Mouse (Mus musculus) forebrain, embryonic 12.5 days (tissue): Measurements from ENCODE around the gene Sec11a. TPM values are rescaled to one million over a fixed set of nuclear protein-coding genes. Genes with fewer than 3 reads are reported as not detected.

ENCODE experiments used
- ATAC-seq: fragments of 200-750 bp; cut with Nextera tagmentation; 2 replicates; pipeline ENCODE4 v1.8.0; 2017; ENCODE audit warnings: moderate TSS enrichment; ENCODE audit not compliant: low FRiP score
- H3K27ac ChIP-seq: fragments of 300-500 bp; sonication (generic); 2 replicates; pipeline ENCODE4 v1.5.1; 2016; ENCODE audit warnings: mild to moderate bottlenecking
- H3K27me3 ChIP-seq: fragments of 300-500 bp; sonication (generic); 2 replicates; pipeline ENCODE4 v1.6.1; 2016; ENCODE audit warnings: mild to moderate bottlenecking
- H3K36me3 ChIP-seq: fragments of 300-500 bp; sonication (generic); replicated peaks from 2 replicates; pipeline ENCODE4 v1.6.1; 2016; ENCODE audit warnings: mild to moderate bottlenecking
- H3K4me1 ChIP-seq: fragments of 300-500 bp; sonication (generic); 2 replicates; pipeline ENCODE4 v1.6.1; 2016
- H3K4me2 ChIP-seq: fragments of 300-500 bp; sonication (generic); 2 replicates; pipeline ENCODE4 v1.6.1; 2016; ENCODE audit warnings: mild to moderate bottlenecking, moderate library complexity
- H3K4me3 ChIP-seq: fragments of 300-500 bp; sonication (generic); replicated peaks from 2 replicates; pipeline ENCODE4 v1.5.1; 2016; ENCODE audit warnings: mild to moderate bottlenecking
- H3K9ac ChIP-seq: fragments of 300-500 bp; sonication (generic); 2 replicates; pipeline ENCODE4 v1.6.1; 2016; ENCODE audit warnings: mild to moderate bottlenecking
- H3K9me3 ChIP-seq: fragments of 300-500 bp; sonication (generic); 2 replicates; pipeline ENCODE4 v1.6.1; 2016
- WGBS: fragments of 180-500 bp; shearing (Covaris S2); methylation state at CpG from one replicate; pipeline ENCODE4 v1.1.7; 2016; 5-methylcytosine and 5-hydroxymethylcytosine counted together
- polyA plus RNA-seq: library from polyadenylated mRNA; unstranded; fragments of >200 nt; fragmentation: Nextera tagmentation; extraction: Ambion mirVana; gene quantifications from 2 replicates; pipeline ENCODE4 v1.2.1, GENCODE M21; 2016

Sec11a gene
- polyA plus RNA-seq, 1 experiment from 2014 or later: 169 TPM

GRCm38 (mm10) chr7:80889021-80889511, 58.5 kb downstream of the Sec11a start:
- no peak overlapping the region; the same call in 1 of the 2 replicates for H3K4me2 ChIP-seq
- H3K36me3 ChIP-seq: peaks cover 41% of the 10 kb centered on the region
- H3K4me1 ChIP-seq: peaks cover 12% of the 10 kb centered on the region
- H3K27me3 ChIP-seq: no peaks in the 10 kb centered on the region
- peak overlapping the region; percentile 80 for H3K27ac ChIP-seq
- H3K9ac ChIP-seq: 0 out of 2 replicates have a peak overlapping the region, but pooled peaks have one; percentile 25
- ATAC-seq: peak; percentile 76
- H3K9me3 ChIP-seq: no peaks in the 10 kb centered on the region
- 42% methylated on average over 9 of the region's 9 CpGs for WGBS
- H3K4me3 ChIP-seq: no peak overlapping the region

GRCm38 (mm10) chr7:80888595-80888994, 59.0 kb downstream of the Sec11a start:
- H3K4me2 ChIP-seq: no peak overlapping the region
- H3K9ac ChIP-seq: no peak overlapping the region
- H3K4me3 ChIP-seq: no peak overlapping the region
- peaks cover 36% of the 10 kb centered on the region for H3K36me3 ChIP-seq
- H3K27me3 ChIP-seq: no peaks in the 10 kb centered on the region
- H3K27ac ChIP-seq: peak overlapping the region; percentile 80
- no peaks in the 10 kb centered on the region for H3K9me3 ChIP-seq
- WGBS: 85% methylated on average over 7 of the region's 7 CpGs
- peaks cover 12% of the 10 kb centered on the region for H3K4me1 ChIP-seq
- ATAC-seq: peak; percentile 31; the same call in 1 of the 2 replicates

GRCm38 (mm10) chr7:80885666-80886065, 61.9 kb downstream of the Sec11a start:
- Histone ChIP-seq H3K4me3 (no peak overlapping the region), H3K36me3 (peaks cover 7% of the 10 kb centered on the region), H3K9me3 (no peaks in the 10 kb centered on the region), H3K9ac (no peak overlapping the region), H3K27ac (no peak overlapping the region), H3K4me2 (no peak overlapping the region), H3K27me3 (no peaks in the 10 kb centered on the region), H3K4me1 (peaks cover 20% of the 10 kb centered on the region)
- WGBS: 14% methylated on average over 1 of the region's 1 CpGs
- ATAC-seq: no peak

GRCm38 (mm10) chr7:80882830-80883505, 64.6 kb downstream of the Sec11a start:
- H3K36me3 ChIP-seq: 0 out of 2 replicates have a peak, but pooled peaks cover under 1% of the 10 kb centered on the region
- no peaks in the 10 kb centered on the region; the same call in 1 of the 2 replicates for H3K27me3 ChIP-seq
- peak overlapping the region; percentile 32 for H3K4me2 ChIP-seq
- no peaks in the 10 kb centered on the region for H3K9me3 ChIP-seq
- WGBS: 24% methylated on average over 14 of the region's 14 CpGs
- H3K27ac ChIP-seq: no peak overlapping the region
- no peak overlapping the region; the same call in 1 of the 2 replicates for H3K4me3 ChIP-seq
- peak; percentile 76 for ATAC-seq
- no peak overlapping the region for H3K9ac ChIP-seq
- H3K4me1 ChIP-seq: peaks cover 8% of the 10 kb centered on the region

GRCm38 (mm10) chr7:80875727-80876126, 71.9 kb downstream of the Sec11a start:
- H3K9ac ChIP-seq: no peak overlapping the region
- no peak overlapping the region for H3K4me2 ChIP-seq
- H3K27ac ChIP-seq: no peak overlapping the region
- no peaks in the 10 kb centered on the region for H3K4me1 ChIP-seq
- 19% methylated on average over 37 of the region's 37 CpGs for WGBS
- peaks cover 65% of the 10 kb centered on the region for H3K36me3 ChIP-seq
- H3K4me3 ChIP-seq: no peak overlapping the region
- H3K27me3 ChIP-seq: peaks cover 29% of the 10 kb centered on the region
- no peak for ATAC-seq
- no peaks in the 10 kb centered on the region for H3K9me3 ChIP-seq

GRCm38 (mm10) chr7:80873631-80874030, 73.9 kb downstream of the Sec11a start:
- H3K27ac ChIP-seq: no peak overlapping the region
- no peak overlapping the region for H3K9ac ChIP-seq
- ATAC-seq: no peak
- peaks cover 85% of the 10 kb centered on the region for H3K36me3 ChIP-seq
- 96% methylated on average over 2 of the region's 2 CpGs for WGBS
- H3K27me3 ChIP-seq: peaks cover 29% of the 10 kb centered on the region
- no peak overlapping the region for H3K4me3 ChIP-seq
- H3K4me1 ChIP-seq: no peaks in the 10 kb centered on the region
- no peak overlapping the region for H3K4me2 ChIP-seq
- no peaks in the 10 kb centered on the region for H3K9me3 ChIP-seq

- 85% methylated on average over 5 of the region's 5 CpGs for WGBS
- Histone ChIP-seq H3K27ac (no peak overlapping the region), H3K27me3 (peaks cover 29% of the 10 kb centered on the region), H3K9me3 (no peaks in the 10 kb centered on the region), H3K9ac (no peak overlapping the region), H3K4me2 (no peak overlapping the region), H3K36me3 (peaks cover 91% of the 10 kb centered on the region), H3K4me3 (no peak overlapping the region), H3K4me1 (no peaks in the 10 kb centered on the region)
- ATAC-seq: no peak
These were observed 74.5 kb downstream of the Sec11a start for GRCm38 (mm10) chr7:80873038-80873437.

- no peak overlapping the region for H3K9ac ChIP-seq
- H3K27me3 ChIP-seq: peaks cover 4% of the 10 kb centered on the region
- H3K4me1 ChIP-seq: peaks cover 11% of the 10 kb centered on the region
- 94% methylated on average over 2 of the region's 2 CpGs for WGBS
- no peak overlapping the region for H3K4me2 ChIP-seq
- H3K27ac ChIP-seq: no peak overlapping the region
- ATAC-seq: no peak
- peaks cover 85% of the 10 kb centered on the region for H3K36me3 ChIP-seq
- H3K4me3 ChIP-seq: no peak overlapping the region
- no peaks in the 10 kb centered on the region for H3K9me3 ChIP-seq
These were observed 78.9 kb downstream of the Sec11a start for GRCm38 (mm10) chr7:80868686-80869085.

GRCm38 (mm10) chr7:80866514-80867147, 80.9 kb downstream of the Sec11a start:
- no peak overlapping the region for H3K4me2 ChIP-seq
- ATAC-seq: no peak
- peaks cover 75% of the 10 kb centered on the region for H3K36me3 ChIP-seq
- no peaks in the 10 kb centered on the region for H3K27me3 ChIP-seq
- H3K4me1 ChIP-seq: peaks cover 29% of the 10 kb centered on the region
- 90% methylated on average over 7 of the region's 7 CpGs for WGBS
- no peaks in the 10 kb centered on the region for H3K9me3 ChIP-seq
- H3K9ac ChIP-seq: no peak overlapping the region
- H3K27ac ChIP-seq: no peak overlapping the region
- H3K4me3 ChIP-seq: no peak overlapping the region

- WGBS: 94% methylated on average over 7 of the region's 7 CpGs
- peaks cover 32% of the 10 kb centered on the region for H3K4me1 ChIP-seq
- ATAC-seq: no peak
These were observed 82.1 kb downstream of the Sec11a start for GRCm38 (mm10) chr7:80865521-80865920.

GRCm38 (mm10) chr7:80864831-80865230, 82.7 kb downstream of the Sec11a start:
- Histone ChIP-seq H3K27ac (no peak overlapping the region), H3K27me3 (no peaks in the 10 kb centered on the region), H3K9me3 (no peaks in the 10 kb centered on the region), H3K4me3 (no peak overlapping the region), H3K4me2 (no peak overlapping the region), H3K4me1 (peaks cover 34% of the 10 kb centered on the region), H3K36me3 (peaks cover 61% of the 10 kb centered on the region), H3K9ac (no peak overlapping the region)
- no peak for ATAC-seq
- WGBS: 94% methylated on average over 8 of the region's 8 CpGs

More at GRCm38 (mm10) chr7:80865521-80865920, 82.1 kb downstream of the Sec11a start:
- H3K27ac ChIP-seq: no peak overlapping the region
- no peak overlapping the region for H3K9ac ChIP-seq
- H3K4me3 ChIP-seq: no peak overlapping the region
- H3K36me3 ChIP-seq: peaks cover 67% of the 10 kb centered on the region
- no peaks in the 10 kb centered on the region for H3K9me3 ChIP-seq
- no peaks in the 10 kb centered on the region for H3K27me3 ChIP-seq
- no peak overlapping the region for H3K4me2 ChIP-seq

GRCm38 (mm10) chr7:80864151-80864550, 83.4 kb downstream of the Sec11a start:
- Histone ChIP-seq H3K36me3 (peaks cover 54% of the 10 kb centered on the region), H3K9ac (no peak overlapping the region), H3K9me3 (no peaks in the 10 kb centered on the region), H3K4me1 (peaks cover 34% of the 10 kb centered on the region), H3K27me3 (no peaks in the 10 kb centered on the region), H3K4me2 (no peak overlapping the region), H3K27ac (no peak overlapping the region), H3K4me3 (no peak overlapping the region)
- no peak for ATAC-seq
- 58% methylated on average over 1 of the region's 1 CpGs for WGBS
